Mouse (Mus musculus): Measurements from ENCODE around the gene Gxylt2. TPM values are rescaled to one million over a fixed set of nuclear protein-coding genes. Genes with fewer than 3 reads are reported as not detected.

Gene Gxylt2
- polyA plus RNA-seq, 1 experiment from 2014 or later, result 1.4 TPM

DNA sequence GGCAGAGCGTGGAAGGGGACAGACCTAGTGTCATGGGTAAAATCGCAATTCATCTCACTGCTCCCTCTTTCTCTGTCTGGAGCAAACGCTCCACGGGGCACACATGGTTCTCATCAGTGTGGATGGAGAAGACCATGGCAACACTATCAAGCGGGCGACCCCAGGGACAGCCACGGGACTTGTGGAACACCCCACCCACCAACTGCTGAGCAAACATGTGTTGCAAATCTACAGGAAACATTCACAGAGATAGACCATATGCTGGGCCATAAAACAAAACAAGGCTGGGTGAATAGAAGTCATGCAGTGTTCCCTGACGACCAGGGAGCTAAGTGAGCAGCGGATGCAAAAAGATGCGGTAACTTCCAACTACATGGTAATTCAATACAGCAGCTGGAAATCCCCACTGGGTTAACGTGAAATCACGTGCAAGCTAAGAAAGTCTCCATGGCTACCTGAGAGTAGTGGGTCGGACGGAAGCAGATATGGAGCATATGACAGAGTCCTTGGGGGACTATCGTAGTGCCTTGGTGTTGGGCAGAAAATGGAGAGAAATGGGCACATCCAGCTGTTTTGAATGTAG lies 71.5 kb downstream of the Gxylt2 start:
- no peaks in the 10 kb centered on the region for H3K27me3 ChIP-seq (replicated peaks; ENCODE audit: control insufficient read depth, insufficient read depth, low read length)
- WGBS, result 78% methylated on average over 15 of the region's 15 CpGs
- no peak overlapping the region for H3K27ac ChIP-seq (ENCODE audit: low read depth)
- H3K9ac ChIP-seq (ENCODE audit: low read length), result no peak overlapping the region
- H3K36me3 ChIP-seq (ENCODE audit: control insufficient read depth, insufficient read depth, low read length), result no peaks in the 10 kb centered on the region
- no peak overlapping the region for H3K4me3 ChIP-seq (ENCODE audit: low read depth, low read length)
- ATAC-seq (replicated peaks; ENCODE audit: low FRiP score, low TSS enrichment, low read depth), result no peak
- no peak for DNase-seq (ENCODE audit: low spot score)
- H3K4me2 ChIP-seq (ENCODE audit: low read length), result no peak overlapping the region
- no peaks in the 10 kb centered on the region for H3K9me3 ChIP-seq (ENCODE audit: control insufficient read depth, low read length)
- peaks cover 6% of the 10 kb centered on the region; the same call in 1 of the 2 replicates for H3K4me1 ChIP-seq (replicated peaks; ENCODE audit: control insufficient read depth, insufficient read depth, low read length)

DNA sequence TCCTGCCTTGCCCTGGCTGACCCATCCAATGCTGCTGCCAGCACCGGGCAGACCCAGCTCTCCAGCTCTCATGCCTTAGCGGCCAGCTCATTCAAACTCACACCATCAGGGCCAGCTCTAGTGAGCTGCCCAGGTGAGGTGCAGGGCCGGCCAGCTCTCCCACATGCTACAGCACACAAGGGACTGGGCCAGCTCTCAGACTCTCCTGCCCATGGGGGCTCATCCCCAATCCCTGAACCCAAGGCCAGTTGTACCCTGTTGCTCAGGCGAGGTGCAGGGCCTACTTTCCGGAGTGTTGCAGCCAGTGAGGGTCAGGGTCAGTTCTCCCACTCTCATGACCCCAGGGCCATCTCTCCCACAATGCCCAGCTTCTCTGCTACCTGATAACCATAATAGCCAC lies 74.1 kb downstream of the Gxylt2 start:
- ATAC-seq (replicated peaks; ENCODE audit: low FRiP score, low TSS enrichment, low read depth) (no peak), DNase-seq (ENCODE audit: low spot score) (no peak)
- Histone ChIP-seq H3K4me1 (replicated peaks; ENCODE audit: control insufficient read depth, insufficient read depth, low read length) (peaks cover 6% of the 10 kb centered on the region; the same call in 1 of the 2 replicates), H3K36me3 (ENCODE audit: control insufficient read depth, insufficient read depth, low read length) (no peaks in the 10 kb centered on the region), H3K9ac (ENCODE audit: low read length) (no peak overlapping the region), H3K27ac (ENCODE audit: low read depth) (no peak overlapping the region), H3K4me3 (ENCODE audit: low read depth, low read length) (no peak overlapping the region), H3K27me3 (replicated peaks; ENCODE audit: control insufficient read depth, insufficient read depth, low read length) (no peaks in the 10 kb centered on the region), H3K4me2 (ENCODE audit: low read length) (no peak overlapping the region), H3K9me3 (ENCODE audit: control insufficient read depth, low read length) (no peaks in the 10 kb centered on the region)
- WGBS, result 87% methylated on average over 5 of the region's 5 CpGs

DNA sequence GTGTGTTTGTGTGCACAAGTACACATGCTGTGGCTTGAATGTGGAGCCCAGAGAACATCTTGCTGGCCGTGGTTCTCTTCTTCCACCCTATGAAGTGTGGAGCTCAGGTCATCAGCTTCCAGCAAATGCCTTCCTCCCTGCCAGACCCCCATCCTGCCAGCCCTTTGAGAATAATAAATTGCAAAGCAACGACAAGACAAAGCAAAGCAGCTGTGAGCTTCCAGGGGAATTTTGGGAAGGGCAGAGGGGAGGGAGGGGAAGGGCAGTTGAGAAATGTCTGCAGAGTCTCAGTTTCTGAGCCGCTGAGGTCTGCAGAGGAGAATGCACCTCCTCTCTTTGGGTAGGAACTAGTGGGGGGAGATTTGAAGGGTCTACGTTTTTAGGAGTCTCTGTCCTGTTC lies 75.9 kb downstream of the Gxylt2 start:
- 15% methylated on average over 4 of the region's 4 CpGs for WGBS
- H3K9ac ChIP-seq (ENCODE audit: low read length), result no peak overlapping the region
- no peak overlapping the region for H3K4me3 ChIP-seq (ENCODE audit: low read depth, low read length)
- no peaks in the 10 kb centered on the region for H3K9me3 ChIP-seq (ENCODE audit: control insufficient read depth, low read length)
- no peaks in the 10 kb centered on the region for H3K27me3 ChIP-seq (replicated peaks; ENCODE audit: control insufficient read depth, insufficient read depth, low read length)
- H3K4me1 ChIP-seq (replicated peaks; ENCODE audit: control insufficient read depth, insufficient read depth, low read length), result peaks cover 6% of the 10 kb centered on the region; the same call in 1 of the 2 replicates
- peak; percentile 62 for DNase-seq (ENCODE audit: low spot score)
- no peaks in the 10 kb centered on the region for H3K36me3 ChIP-seq (ENCODE audit: control insufficient read depth, insufficient read depth, low read length)
- ATAC-seq (replicated peaks; ENCODE audit: low FRiP score, low TSS enrichment, low read depth), result no peak
- H3K27ac ChIP-seq (ENCODE audit: low read depth), result no peak overlapping the region
- no peak overlapping the region for H3K4me2 ChIP-seq (ENCODE audit: low read length)

DNA sequence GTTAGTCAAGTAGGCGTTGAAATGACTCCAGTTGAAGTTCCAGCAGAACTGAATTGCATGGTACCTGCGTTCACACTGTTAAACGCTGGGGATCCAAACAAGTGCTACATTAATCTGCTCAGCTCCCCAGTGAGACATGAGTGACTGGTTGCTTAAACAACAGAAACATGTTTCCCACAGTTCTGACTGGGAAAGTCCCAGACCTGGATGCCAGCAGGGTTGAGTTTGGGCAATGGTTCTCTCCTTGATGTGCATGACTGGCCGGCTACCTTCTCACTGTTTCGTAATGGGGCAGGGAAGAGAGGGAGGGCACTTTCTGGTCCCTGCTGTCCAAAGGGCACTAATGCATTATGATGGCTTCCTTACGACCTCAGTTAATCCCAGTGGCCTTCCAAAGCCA lies 77.1 kb downstream of the Gxylt2 start:
- H3K9ac ChIP-seq (ENCODE audit: low read length), result no peak overlapping the region
- no peak overlapping the region for H3K4me2 ChIP-seq (ENCODE audit: low read length)
- H3K4me1 ChIP-seq (replicated peaks; ENCODE audit: control insufficient read depth, insufficient read depth, low read length), result peaks cover 6% of the 10 kb centered on the region; the same call in 1 of the 2 replicates
- DNase-seq (ENCODE audit: low spot score) (no peak), ATAC-seq (replicated peaks; ENCODE audit: low FRiP score, low TSS enrichment, low read depth) (no peak)
- H3K4me3 ChIP-seq (ENCODE audit: low read depth, low read length), result no peak overlapping the region
- no peaks in the 10 kb centered on the region for H3K36me3 ChIP-seq (ENCODE audit: control insufficient read depth, insufficient read depth, low read length)
- H3K9me3 ChIP-seq (ENCODE audit: control insufficient read depth, low read length), result no peaks in the 10 kb centered on the region
- H3K27ac ChIP-seq (ENCODE audit: low read depth), result no peak overlapping the region
- 80% methylated on average over 6 of the region's 6 CpGs for WGBS
- H3K27me3 ChIP-seq (replicated peaks; ENCODE audit: control insufficient read depth, insufficient read depth, low read length), result no peaks in the 10 kb centered on the region

DNA sequence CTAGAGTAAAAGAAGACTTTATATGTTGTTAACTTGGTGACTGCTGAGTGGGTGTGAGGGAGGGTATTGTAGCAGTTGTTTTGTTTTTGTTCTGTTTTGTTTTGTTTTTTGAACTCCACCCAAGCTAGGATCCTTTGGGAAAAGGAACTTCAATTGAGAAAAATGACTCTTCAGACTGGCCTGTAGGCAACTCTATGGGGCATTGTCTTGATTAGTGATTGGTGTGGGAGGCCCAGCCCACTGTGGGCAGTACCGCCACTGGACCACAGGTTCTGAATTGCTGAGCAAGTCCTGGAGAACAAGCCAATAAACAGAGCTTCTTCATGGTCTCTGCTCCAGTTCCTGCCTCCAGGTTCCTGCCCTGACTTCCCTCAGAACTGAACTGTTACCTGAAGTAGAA lies 83.2 kb downstream of the Gxylt2 start:
- Histone ChIP-seq H3K4me2 (ENCODE audit: low read length) (no peak overlapping the region), H3K9me3 (ENCODE audit: control insufficient read depth, low read length) (no peaks in the 10 kb centered on the region), H3K9ac (ENCODE audit: low read length) (no peak overlapping the region), H3K4me3 (ENCODE audit: low read depth, low read length) (no peak overlapping the region), H3K27me3 (replicated peaks; ENCODE audit: control insufficient read depth, insufficient read depth, low read length) (no peaks in the 10 kb centered on the region), H3K36me3 (ENCODE audit: control insufficient read depth, insufficient read depth, low read length) (no peaks in the 10 kb centered on the region), H3K4me1 (replicated peaks; ENCODE audit: control insufficient read depth, insufficient read depth, low read length) (no peaks in the 10 kb centered on the region), H3K27ac (ENCODE audit: low read depth) (no peak overlapping the region)
- DNase-seq (ENCODE audit: low spot score) (no peak), ATAC-seq (replicated peaks; ENCODE audit: low FRiP score, low TSS enrichment, low read depth) (no peak)
- WGBS, result 91% methylated on average over 1 of the region's 1 CpGs

DNA sequence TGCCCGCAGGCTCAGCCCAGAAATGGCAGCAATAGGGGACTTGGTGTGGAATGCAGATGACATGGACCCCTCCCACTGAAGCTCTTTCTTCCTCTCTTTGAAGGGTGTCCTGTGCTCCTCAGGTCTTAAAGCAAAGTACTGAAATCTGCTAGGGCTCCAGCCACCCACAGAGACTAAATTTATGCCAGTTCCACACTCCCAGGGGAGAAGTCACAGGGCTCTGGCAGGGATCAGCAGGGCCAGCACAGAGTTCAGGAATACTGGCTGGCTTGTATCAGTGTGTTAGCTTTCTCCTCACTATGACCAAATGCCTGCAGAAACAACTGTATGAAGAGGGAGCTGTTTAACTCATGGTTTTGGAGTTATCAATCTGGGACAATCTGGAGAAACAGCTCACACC lies 84.6 kb downstream of the Gxylt2 start:
- Histone ChIP-seq H3K27ac (ENCODE audit: low read depth) (no peak overlapping the region), H3K4me3 (ENCODE audit: low read depth, low read length) (no peak overlapping the region), H3K36me3 (ENCODE audit: control insufficient read depth, insufficient read depth, low read length) (no peaks in the 10 kb centered on the region), H3K9ac (ENCODE audit: low read length) (no peak overlapping the region), H3K4me2 (ENCODE audit: low read length) (no peak overlapping the region), H3K4me1 (replicated peaks; ENCODE audit: control insufficient read depth, insufficient read depth, low read length) (no peaks in the 10 kb centered on the region), H3K27me3 (replicated peaks; ENCODE audit: control insufficient read depth, insufficient read depth, low read length) (no peaks in the 10 kb centered on the region), H3K9me3 (ENCODE audit: control insufficient read depth, low read length) (no peaks in the 10 kb centered on the region)
- 72% methylated on average over 1 of the region's 1 CpGs for WGBS
- DNase-seq (ENCODE audit: low spot score), result no peak
- ATAC-seq (replicated peaks; ENCODE audit: low FRiP score, low TSS enrichment, low read depth), result no peak

DNA sequence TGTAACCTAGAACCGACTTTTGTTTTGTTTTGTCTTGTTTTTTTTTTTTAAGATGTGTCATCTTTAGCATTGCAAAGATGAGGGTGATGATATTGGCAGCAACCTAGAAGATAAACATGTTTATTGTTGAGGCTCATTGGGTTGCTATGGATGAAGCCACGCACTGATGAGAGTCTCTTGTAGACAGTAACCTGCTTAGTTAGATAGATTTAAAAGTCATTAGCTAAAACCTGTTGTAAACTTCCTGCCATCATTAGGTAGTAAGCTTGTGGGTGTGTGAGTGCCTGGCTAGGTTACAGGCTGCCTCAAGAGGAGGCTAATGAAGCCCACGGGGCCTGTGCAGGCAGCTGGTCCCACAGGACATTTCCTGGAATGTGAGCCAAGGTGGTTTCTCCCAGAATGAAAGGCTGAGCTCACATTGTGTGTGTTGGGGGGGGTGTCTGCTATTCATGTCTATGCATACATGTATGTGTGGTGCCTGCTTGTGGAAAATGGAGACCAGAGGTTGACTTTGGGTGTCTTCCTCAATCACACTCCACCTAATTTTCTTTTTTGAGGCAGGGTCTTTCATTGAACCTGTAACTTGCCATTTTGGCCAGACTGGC lies 87.6 kb downstream of the Gxylt2 start:
- H3K4me3 ChIP-seq (ENCODE audit: low read depth, low read length), result no peak overlapping the region
- WGBS, result 72% methylated on average over 3 of the region's 3 CpGs
- no peak overlapping the region for H3K27ac ChIP-seq (ENCODE audit: low read depth)
- H3K4me1 ChIP-seq (replicated peaks; ENCODE audit: control insufficient read depth, insufficient read depth, low read length), result no peaks in the 10 kb centered on the region
- H3K36me3 ChIP-seq (ENCODE audit: control insufficient read depth, insufficient read depth, low read length), result no peaks in the 10 kb centered on the region
- no peaks in the 10 kb centered on the region for H3K9me3 ChIP-seq (ENCODE audit: control insufficient read depth, low read length)
- no peak overlapping the region for H3K4me2 ChIP-seq (ENCODE audit: low read length)
- H3K27me3 ChIP-seq (replicated peaks; ENCODE audit: control insufficient read depth, insufficient read depth, low read length), result no peaks in the 10 kb centered on the region
- DNase-seq (ENCODE audit: low spot score) (no peak), ATAC-seq (replicated peaks; ENCODE audit: low FRiP score, low TSS enrichment, low read depth) (no peak)
- no peak overlapping the region for H3K9ac ChIP-seq (ENCODE audit: low read length)

DNA sequence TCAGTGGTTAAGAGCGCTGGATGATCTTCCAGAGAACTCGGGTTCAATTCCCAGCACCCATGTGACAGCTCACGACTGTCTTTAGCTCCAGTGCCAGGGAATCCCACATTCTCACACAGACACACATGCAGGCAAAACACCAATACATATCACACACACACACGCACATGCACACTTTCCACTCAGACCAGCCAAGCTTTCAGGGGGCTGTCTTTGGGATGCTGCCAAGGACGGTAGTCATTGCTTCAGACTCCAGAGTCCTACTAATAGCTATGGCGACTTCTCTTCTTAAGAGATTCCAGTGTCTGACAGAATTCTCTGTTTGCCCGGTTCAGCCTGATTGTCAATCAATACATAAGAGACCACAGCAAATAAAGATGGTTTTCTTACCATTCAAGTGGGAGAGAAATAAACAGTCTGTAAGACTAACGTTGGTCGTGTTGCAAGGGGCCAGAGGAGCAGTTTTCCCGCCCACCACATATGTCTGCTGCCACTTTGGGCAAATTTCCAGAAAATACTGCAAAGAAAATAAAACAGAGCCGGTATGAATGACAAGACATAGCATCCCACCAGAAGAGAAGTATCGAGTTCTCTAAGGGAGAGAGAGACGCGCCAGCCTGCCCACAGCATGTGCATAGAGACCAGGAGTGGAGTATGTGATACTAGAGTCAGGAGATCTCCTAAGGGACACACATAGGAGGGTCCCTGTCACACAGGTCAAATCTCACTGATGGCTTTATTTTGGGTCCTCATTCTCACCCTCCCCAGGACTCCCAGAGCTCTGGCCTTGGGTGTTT lies 88.6 kb downstream of the Gxylt2 start:
- no peak overlapping the region for H3K4me3 ChIP-seq (ENCODE audit: low read depth, low read length)
- 63% methylated on average over 14 of the region's 14 CpGs for WGBS
- ATAC-seq (replicated peaks; ENCODE audit: low FRiP score, low TSS enrichment, low read depth) (no peak), DNase-seq (ENCODE audit: low spot score) (no peak)
- no peaks in the 10 kb centered on the region for H3K9me3 ChIP-seq (ENCODE audit: control insufficient read depth, low read length)
- no peak overlapping the region for H3K27ac ChIP-seq (ENCODE audit: low read depth)
- H3K27me3 ChIP-seq (replicated peaks; ENCODE audit: control insufficient read depth, insufficient read depth, low read length), result no peaks in the 10 kb centered on the region
- H3K36me3 ChIP-seq (ENCODE audit: control insufficient read depth, insufficient read depth, low read length), result no peaks in the 10 kb centered on the region
- no peak overlapping the region for H3K9ac ChIP-seq (ENCODE audit: low read length)
- no peak overlapping the region for H3K4me2 ChIP-seq (ENCODE audit: low read length)
- H3K4me1 ChIP-seq (replicated peaks; ENCODE audit: control insufficient read depth, insufficient read depth, low read length), result no peaks in the 10 kb centered on the region
